Comparison of ENCODE assay signal across 24 mouse cellular contexts in genomic region chr3:68351461-68351860, GRCm38 (mm10).
DNase-seq lines count a peak whose midpoint lies in the region; ATAC-seq and TF ChIP-seq lines count a peak whose summit lies in the region.
"Had no signal": no experiment of that assay in that cellular context is flagged by ENCODE, and none has a peak within 500 bp of the region (broad histone marks: within the 10 kb centered on the region; RNA-seq: fewer than 3 reads in every experiment).

No protein-coding gene starts in this region.

- H3K27ac ChIP-seq in hindbrain, embryonic 13.5 days, result peak overlapping the region; percentile 20; the same call in 1 of the 2 replicates
- H3K27ac ChIP-seq in hindbrain, embryonic 11.5 days (ENCODE audit: low read depth, low read length), result no peak overlapping the region
- no peak overlapping the region for H3K27ac ChIP-seq in kidney, embryonic 15.5 days
- H3K27ac ChIP-seq in kidney, postnatal 0 days, result no peak overlapping the region
- H3K27ac ChIP-seq in midbrain, embryonic 14.5 days (replicated peaks; ENCODE audit: low read depth, low read length), result no peak overlapping the region
- no peak overlapping the region for H3K27ac ChIP-seq in midbrain, embryonic 15.5 days
- H3K27ac ChIP-seq: embryonic facial prominence, embryonic 13.5 days; embryonic facial prominence, embryonic 15.5 days; forebrain, embryonic 10.5 days; forebrain, embryonic 12.5 days had no signal

- peaks cover 12% of the 10 kb centered on the region for H3K4me1 ChIP-seq in hindbrain, embryonic 13.5 days (replicated peaks)
- H3K4me1 ChIP-seq in hindbrain, embryonic 11.5 days (replicated peaks; ENCODE audit: control insufficient read depth, insufficient read depth, low read length), result no peaks in the 10 kb centered on the region
- peaks cover 15% of the 10 kb centered on the region for H3K4me1 ChIP-seq in kidney, embryonic 15.5 days
- no peaks in the 10 kb centered on the region for H3K4me1 ChIP-seq in kidney, postnatal 0 days (replicated peaks; ENCODE audit: insufficient read depth, low read length)
- H3K4me1 ChIP-seq in midbrain, embryonic 14.5 days (ENCODE audit: control insufficient read depth, insufficient read depth, low read length), result no peaks in the 10 kb centered on the region
- H3K4me1 ChIP-seq in midbrain, embryonic 15.5 days, result no peaks in the 10 kb centered on the region; the same call in 1 of the 2 replicates
- H3K4me1 ChIP-seq: embryonic facial prominence, embryonic 13.5 days; embryonic facial prominence, embryonic 15.5 days; forebrain, embryonic 10.5 days; forebrain, embryonic 12.5 days had no signal

- no peak for ATAC-seq in hindbrain, embryonic 13.5 days (ENCODE audit: low FRiP score)
- no peak for ATAC-seq in hindbrain, embryonic 11.5 days (ENCODE audit: low FRiP score)
- peak; percentile 83 for ATAC-seq in kidney, embryonic 15.5 days (replicated peaks; ENCODE audit: low FRiP score)
- ATAC-seq in kidney, postnatal 0 days (replicated peaks; ENCODE audit: low FRiP score, low read depth), result no peak; the same call in 1 of the 2 replicates
- no peak for ATAC-seq in midbrain, embryonic 14.5 days (ENCODE audit: low FRiP score, low TSS enrichment)
- ATAC-seq in midbrain, embryonic 15.5 days (replicated peaks), result no peak
- ATAC-seq: forebrain, embryonic 14.5 days had no signal

- H3K4me3 ChIP-seq in hindbrain, embryonic 13.5 days, result no peak overlapping the region
- H3K4me3 ChIP-seq in hindbrain, embryonic 11.5 days (ENCODE audit: low read depth, low read length), result no peak overlapping the region
- no peak overlapping the region for H3K4me3 ChIP-seq in kidney, embryonic 15.5 days (replicated peaks)
- H3K4me3 ChIP-seq in kidney, postnatal 0 days (replicated peaks; ENCODE audit: low read depth, low read length), result no peak overlapping the region
- H3K4me3 ChIP-seq in midbrain, embryonic 14.5 days (replicated peaks; ENCODE audit: low read depth, low read length), result no peak overlapping the region
- no peak overlapping the region for H3K4me3 ChIP-seq in midbrain, embryonic 15.5 days
- H3K4me3 ChIP-seq: embryonic facial prominence, embryonic 13.5 days; embryonic facial prominence, embryonic 15.5 days; erythroblast, embryonic 14.5 days; forebrain, embryonic 10.5 days; forebrain, embryonic 12.5 days had no signal

- H3K36me3 ChIP-seq in hindbrain, embryonic 13.5 days, result no peaks in the 10 kb centered on the region
- H3K36me3 ChIP-seq in hindbrain, embryonic 11.5 days (ENCODE audit: control insufficient read depth, insufficient read depth, low read length), result no peaks in the 10 kb centered on the region
- no peaks in the 10 kb centered on the region for H3K36me3 ChIP-seq in kidney, embryonic 15.5 days
- no peaks in the 10 kb centered on the region for H3K36me3 ChIP-seq in kidney, postnatal 0 days (ENCODE audit: insufficient read depth, low read length)
- no peaks in the 10 kb centered on the region for H3K36me3 ChIP-seq in midbrain, embryonic 14.5 days (ENCODE audit: control insufficient read depth, insufficient read depth, low read length)
- H3K36me3 ChIP-seq in midbrain, embryonic 15.5 days (replicated peaks), result no peaks in the 10 kb centered on the region
- H3K36me3 ChIP-seq: embryonic facial prominence, embryonic 13.5 days; embryonic facial prominence, embryonic 15.5 days; forebrain, embryonic 10.5 days; forebrain, embryonic 12.5 days had no signal

- DNase-seq in hindbrain, embryonic 11.5 days (ENCODE audit: low spot score), result no peak
- no peak for DNase-seq in kidney, adult 9 months
- DNase-seq in kidney, postnatal 0 days (ENCODE audit: low spot score), result peak; percentile 81
- DNase-seq in kidney, postnatal 14 days, result no peak
- peak; percentile 8 for DNase-seq in midbrain, embryonic 14.5 days
- DNase-seq: adrenal gland, adult 2 months; adrenal gland, postnatal 10 days; adrenal gland, postnatal 25 days; cerebellum, adult 11 months; cerebellum, adult 18-20 months; cerebellum, adult 8-10 months; cerebellum, adult 9-11 months; cerebellum, postnatal 14 days; cerebellum, postnatal 36 days; embryo, embryonic 11 days had no signal

- no peak overlapping the region for H3K9ac ChIP-seq in hindbrain, embryonic 13.5 days
- H3K9ac ChIP-seq in hindbrain, embryonic 11.5 days (ENCODE audit: low read depth, low read length), result no peak overlapping the region
- H3K9ac ChIP-seq in kidney, embryonic 15.5 days, result no peak overlapping the region
- no peak overlapping the region for H3K9ac ChIP-seq in kidney, postnatal 0 days (ENCODE audit: low read depth, low read length)
- no peak overlapping the region for H3K9ac ChIP-seq in midbrain, embryonic 14.5 days (replicated peaks; ENCODE audit: low read length)
- H3K9ac ChIP-seq in midbrain, embryonic 15.5 days, result no peak overlapping the region
- H3K9ac ChIP-seq: embryonic facial prominence, embryonic 13.5 days; embryonic facial prominence, embryonic 15.5 days; forebrain, embryonic 12.5 days had no signal

- TF ChIP-seq CTCF in kidney, postnatal 0 days (IDR thresholded peaks at IDR 0.05; ENCODE audit: low read depth), result no peak

- 48% methylated on average over 3 of the region's 3 CpGs for WGBS in hindbrain, embryonic 13.5 days
- WGBS in hindbrain, embryonic 11.5 days, result 60% methylated on average over 3 of the region's 3 CpGs
- whole genome bisulfite sequencing in kidney, embryonic 15.5 days, result 17% methylated on average over 3 of the region's 3 CpGs
- WGBS in kidney, postnatal 0 days, result 5% methylated on average over 3 of the region's 3 CpGs
- 68% methylated on average over 3 of the region's 3 CpGs for WGBS in midbrain, embryonic 14.5 days
- WGBS in midbrain, embryonic 15.5 days, result 57% methylated on average over 3 of the region's 3 CpGs

- no peaks in the 10 kb centered on the region for H3K27me3 ChIP-seq in hindbrain, embryonic 13.5 days
- H3K27me3 ChIP-seq in hindbrain, embryonic 11.5 days (ENCODE audit: control insufficient read depth, insufficient read depth, low read length), result no peaks in the 10 kb centered on the region
- no peaks in the 10 kb centered on the region for H3K27me3 ChIP-seq in kidney, embryonic 15.5 days
- H3K27me3 ChIP-seq in kidney, postnatal 0 days (ENCODE audit: insufficient read depth, low read length), result no peaks in the 10 kb centered on the region
- H3K27me3 ChIP-seq in midbrain, embryonic 14.5 days (ENCODE audit: control insufficient read depth, insufficient read depth, low read length), result no peaks in the 10 kb centered on the region
- no peaks in the 10 kb centered on the region for H3K27me3 ChIP-seq in midbrain, embryonic 15.5 days (replicated peaks)
- H3K27me3 ChIP-seq: embryonic facial prominence, embryonic 13.5 days; embryonic facial prominence, embryonic 15.5 days; forebrain, embryonic 12.5 days had no signal

- H3K4me2 ChIP-seq in hindbrain, embryonic 13.5 days, result no peak overlapping the region
- H3K4me2 ChIP-seq in hindbrain, embryonic 11.5 days (replicated peaks; ENCODE audit: low read depth, low read length), result no peak overlapping the region
- no peak overlapping the region for H3K4me2 ChIP-seq in kidney, embryonic 15.5 days
- no peak overlapping the region for H3K4me2 ChIP-seq in kidney, postnatal 0 days (ENCODE audit: low read length)
- H3K4me2 ChIP-seq in midbrain, embryonic 14.5 days (ENCODE audit: low read length), result no peak overlapping the region
- H3K4me2 ChIP-seq in midbrain, embryonic 15.5 days, result no peak overlapping the region
- H3K4me2 ChIP-seq: embryonic facial prominence, embryonic 13.5 days; embryonic facial prominence, embryonic 15.5 days; forebrain, embryonic 12.5 days had no signal

- peaks cover 5% of the 10 kb centered on the region for H3K9me3 ChIP-seq in hindbrain, embryonic 13.5 days
- H3K9me3 ChIP-seq in hindbrain, embryonic 11.5 days (ENCODE audit: control insufficient read depth, low read length), result no peaks in the 10 kb centered on the region
- no peaks in the 10 kb centered on the region for H3K9me3 ChIP-seq in kidney, embryonic 15.5 days (replicated peaks)
- no peaks in the 10 kb centered on the region for H3K9me3 ChIP-seq in kidney, postnatal 0 days (replicated peaks; ENCODE audit: low read length)
- no peaks in the 10 kb centered on the region for H3K9me3 ChIP-seq in midbrain, embryonic 14.5 days (ENCODE audit: control insufficient read depth, low read length)
- H3K9me3 ChIP-seq in midbrain, embryonic 15.5 days, result no peaks in the 10 kb centered on the region
- H3K9me3 ChIP-seq: embryonic facial prominence, embryonic 15.5 days; forebrain, embryonic 10.5 days; forebrain, embryonic 12.5 days had no signal

Comparison
In these comparisons a context has a peak if more than half of its experiments do, and no peak if none do; other contexts are left out.
1. DNase-seq: peak in kidney, postnatal 0 days (single experiment) and midbrain, embryonic 14.5 days (single experiment); none in hindbrain, embryonic 11.5 days (single experiment), kidney, adult 9 months (single experiment) and kidney, postnatal 14 days (single experiment).